Mouse (Mus musculus): Measurements from ENCODE around the gene Dnaja3. TPM values are rescaled to one million over a fixed set of nuclear protein-coding genes. Genes with fewer than 3 reads are reported as not detected.

Dnaja3 gene
- polyA plus RNA-seq, 1 experiment from 2014 or later: 79.6 TPM

GRCm38 (mm10) chr16:4632050-4632449, 7.7 kb upstream of the Dnaja3 start:
- 45% methylated on average over 7 of the region's 7 CpGs for WGBS
- H3K4me2 ChIP-seq: no peak overlapping the region
- H3K27me3 ChIP-seq: no peaks in the 10 kb centered on the region
- no peaks in the 10 kb centered on the region for H3K36me3 ChIP-seq
- no peak for ATAC-seq (replicated peaks; ENCODE audit: insufficient number of reproducible peaks, insufficient read depth, low FRiP score, low read depth)
- H3K9me3 ChIP-seq (replicated peaks): no peaks in the 10 kb centered on the region
- no peak overlapping the region for H3K4me3 ChIP-seq
- H3K4me1 ChIP-seq (replicated peaks): peaks cover 30% of the 10 kb centered on the region
- H3K27ac ChIP-seq: no peak overlapping the region
- H3K9ac ChIP-seq: no peak overlapping the region

GRCm38 (mm10) chr16:4633661-4634060, 6.1 kb upstream of the Dnaja3 start:
- Histone ChIP-seq H3K9ac (no peak overlapping the region), H3K4me1 (replicated peaks) (peaks cover 27% of the 10 kb centered on the region), H3K9me3 (replicated peaks) (no peaks in the 10 kb centered on the region), H3K4me3 (no peak overlapping the region), H3K36me3 (no peaks in the 10 kb centered on the region), H3K4me2 (no peak overlapping the region), H3K27ac (no peak overlapping the region), H3K27me3 (no peaks in the 10 kb centered on the region)
- 96% methylated on average over 3 of the region's 3 CpGs for WGBS
- no peak for ATAC-seq (replicated peaks; ENCODE audit: insufficient number of reproducible peaks, insufficient read depth, low FRiP score, low read depth)

- no peaks in the 10 kb centered on the region for H3K9me3 ChIP-seq (replicated peaks)
- ATAC-seq (replicated peaks; ENCODE audit: insufficient number of reproducible peaks, insufficient read depth, low FRiP score, low read depth): no peak
- no peak overlapping the region for H3K4me2 ChIP-seq
- peak overlapping the region; percentile 25; the same call in 1 of the 2 replicates for H3K27ac ChIP-seq
- no peaks in the 10 kb centered on the region for H3K36me3 ChIP-seq
- peaks cover 33% of the 10 kb centered on the region for H3K4me1 ChIP-seq (replicated peaks)
- 59% methylated on average over 9 of the region's 9 CpGs for WGBS
- no peak overlapping the region for H3K4me3 ChIP-seq
- H3K27me3 ChIP-seq: no peaks in the 10 kb centered on the region
- peak overlapping the region; percentile 6; the same call in 1 of the 2 replicates for H3K9ac ChIP-seq
These were observed 5.1 kb upstream of the Dnaja3 start for GRCm38 (mm10) chr16:4634681-4635080.

- H3K9me3 ChIP-seq (replicated peaks): no peaks in the 10 kb centered on the region
- no peak overlapping the region for H3K27ac ChIP-seq
- no peak overlapping the region for H3K9ac ChIP-seq
- no peak overlapping the region for H3K4me2 ChIP-seq
- no peaks in the 10 kb centered on the region for H3K36me3 ChIP-seq
- no peak for ATAC-seq (replicated peaks; ENCODE audit: insufficient number of reproducible peaks, insufficient read depth, low FRiP score, low read depth)
- H3K27me3 ChIP-seq: no peaks in the 10 kb centered on the region
- no peak overlapping the region for H3K4me3 ChIP-seq
- WGBS: 57% methylated on average over 4 of the region's 4 CpGs
- peaks cover 38% of the 10 kb centered on the region for H3K4me1 ChIP-seq (replicated peaks)
These were observed 4.0 kb upstream of the Dnaja3 start for GRCm38 (mm10) chr16:4635760-4636159.

- H3K4me3 ChIP-seq: no peak overlapping the region
- WGBS: 62% methylated on average over 3 of the region's 3 CpGs
- no peaks in the 10 kb centered on the region for H3K36me3 ChIP-seq
- no peaks in the 10 kb centered on the region for H3K9me3 ChIP-seq (replicated peaks)
- H3K27me3 ChIP-seq: no peaks in the 10 kb centered on the region
- H3K27ac ChIP-seq: no peak overlapping the region
- H3K4me2 ChIP-seq: no peak overlapping the region
- no peak for ATAC-seq (replicated peaks; ENCODE audit: insufficient number of reproducible peaks, insufficient read depth, low FRiP score, low read depth)
- peaks cover 66% of the 10 kb centered on the region for H3K4me1 ChIP-seq (replicated peaks)
- no peak overlapping the region for H3K9ac ChIP-seq
These were observed 848 bp upstream of the Dnaja3 start for GRCm38 (mm10) chr16:4638891-4639390.

GRCm38 (mm10) chr16:4640267-4641005, 647 bp downstream of the Dnaja3 start:
- Histone ChIP-seq H3K4me3 (peak overlapping the region; percentile 65), H3K9ac (peak overlapping the region; percentile 79), H3K36me3 (no peaks in the 10 kb centered on the region), H3K27me3 (no peaks in the 10 kb centered on the region), H3K4me1 (replicated peaks) (peaks cover 66% of the 10 kb centered on the region), H3K27ac (peak overlapping the region; percentile 85), H3K4me2 (peak overlapping the region; percentile 72), H3K9me3 (replicated peaks) (no peaks in the 10 kb centered on the region)
- peak; percentile 4 for ATAC-seq (replicated peaks; ENCODE audit: insufficient number of reproducible peaks, insufficient read depth, low FRiP score, low read depth)
- WGBS: 5% methylated on average over 17 of the region's 17 CpGs

- H3K4me2 ChIP-seq: peak overlapping the region; percentile 72
- ATAC-seq (replicated peaks; ENCODE audit: insufficient number of reproducible peaks, insufficient read depth, low FRiP score, low read depth): no peak
- H3K36me3 ChIP-seq: no peaks in the 10 kb centered on the region
- H3K9ac ChIP-seq: peak overlapping the region; percentile 79
- peak overlapping the region; percentile 65 for H3K4me3 ChIP-seq
- peak overlapping the region; percentile 85 for H3K27ac ChIP-seq
- no peaks in the 10 kb centered on the region for H3K9me3 ChIP-seq (replicated peaks)
- no peaks in the 10 kb centered on the region for H3K27me3 ChIP-seq
- H3K4me1 ChIP-seq (replicated peaks): peaks cover 66% of the 10 kb centered on the region
- 24% methylated on average over 3 of the region's 3 CpGs for WGBS
These were observed 1.5 kb downstream of the Dnaja3 start for GRCm38 (mm10) chr16:4641119-4641838.

GRCm38 (mm10) chr16:4642190-4642589, 2.4 kb downstream of the Dnaja3 start:
- H3K4me3 ChIP-seq: peak overlapping the region; percentile 65
- peak overlapping the region; percentile 11; the same call in 1 of the 2 replicates for H3K9ac ChIP-seq
- peak overlapping the region; percentile 85 for H3K27ac ChIP-seq
- no peaks in the 10 kb centered on the region for H3K36me3 ChIP-seq
- no peaks in the 10 kb centered on the region for H3K9me3 ChIP-seq (replicated peaks)
- 23% methylated on average over 13 of the region's 13 CpGs for WGBS
- H3K4me2 ChIP-seq: peak overlapping the region; percentile 72
- ATAC-seq (replicated peaks; ENCODE audit: insufficient number of reproducible peaks, insufficient read depth, low FRiP score, low read depth): peak; percentile 72
- no peaks in the 10 kb centered on the region for H3K27me3 ChIP-seq
- peaks cover 74% of the 10 kb centered on the region for H3K4me1 ChIP-seq (replicated peaks)

- Histone ChIP-seq H3K36me3 (no peaks in the 10 kb centered on the region), H3K9ac (peak overlapping the region; percentile 11; the same call in 1 of the 2 replicates), H3K4me1 (replicated peaks) (peaks cover 82% of the 10 kb centered on the region), H3K4me2 (peak overlapping the region; percentile 72), H3K27ac (peak overlapping the region; percentile 85), H3K9me3 (replicated peaks) (no peaks in the 10 kb centered on the region), H3K27me3 (no peaks in the 10 kb centered on the region), H3K4me3 (peak overlapping the region; percentile 65)
- WGBS: 71% methylated on average over 6 of the region's 6 CpGs
- ATAC-seq (replicated peaks; ENCODE audit: insufficient number of reproducible peaks, insufficient read depth, low FRiP score, low read depth): no peak
These were observed 3.1 kb downstream of the Dnaja3 start for GRCm38 (mm10) chr16:4642937-4643336.

GRCm38 (mm10) chr16:4643670-4644419, 4.1 kb downstream of the Dnaja3 start:
- H3K27ac ChIP-seq: peak overlapping the region; percentile 85
- H3K27me3 ChIP-seq: no peaks in the 10 kb centered on the region
- H3K9me3 ChIP-seq (replicated peaks): no peaks in the 10 kb centered on the region
- H3K4me1 ChIP-seq (replicated peaks): peaks cover 90% of the 10 kb centered on the region
- H3K4me3 ChIP-seq: no peak overlapping the region
- whole genome bisulfite sequencing: 36% methylated on average over 11 of the region's 11 CpGs
- peaks cover 6% of the 10 kb centered on the region; the same call in 1 of the 2 replicates for H3K36me3 ChIP-seq
- peak; percentile 64 for ATAC-seq (replicated peaks; ENCODE audit: insufficient number of reproducible peaks, insufficient read depth, low FRiP score, low read depth)
- no peak overlapping the region for H3K9ac ChIP-seq
- H3K4me2 ChIP-seq: peak overlapping the region; percentile 72

- no peak overlapping the region for H3K27ac ChIP-seq
- no peaks in the 10 kb centered on the region for H3K27me3 ChIP-seq
- H3K9ac ChIP-seq: no peak overlapping the region
- H3K4me1 ChIP-seq (replicated peaks): peaks cover 90% of the 10 kb centered on the region
- peaks cover 25% of the 10 kb centered on the region for H3K36me3 ChIP-seq
- H3K4me3 ChIP-seq: no peak overlapping the region
- H3K4me2 ChIP-seq: no peak overlapping the region
- H3K9me3 ChIP-seq (replicated peaks): no peaks in the 10 kb centered on the region
- no peak for ATAC-seq (replicated peaks; ENCODE audit: insufficient number of reproducible peaks, insufficient read depth, low FRiP score, low read depth)
- WGBS: 71% methylated on average over 4 of the region's 4 CpGs
These were observed 6.1 kb downstream of the Dnaja3 start for GRCm38 (mm10) chr16:4645867-4646266.
